Mouse (Mus musculus) forebrain, postnatal 0 days (tissue): ENCODE results near the gene Trp53tg5. TPM values are rescaled to one million over a fixed set of nuclear protein-coding genes. Genes with fewer than 3 reads are reported as not detected.

Source experiments
- ATAC-seq: fragments of 200-750 bp; cut with Nextera tagmentation; 2 replicates; pipeline ENCODE4 v1.8.0; 2017; ENCODE audit warnings: mild to moderate bottlenecking, moderate library complexity
- DNase-seq: peaks from one replicate; pipeline ENCODE4 v3.0.0-alpha.2; 2015
- H3K27ac ChIP-seq: fragments of 300-500 bp; sonication (generic); 2 replicates; pipeline ENCODE4 v1.5.1; 2014; ENCODE audit warnings: low read depth, mild to moderate bottlenecking, antibody characterized with exemption, low read length, moderate library complexity, mixed read lengths
- H3K27me3 ChIP-seq: fragments of 300-500 bp; sonication (generic); 2 replicates; pipeline ENCODE4 v1.6.1; 2014; ENCODE audit warnings: mild to moderate bottlenecking, low read length, mixed read lengths; ENCODE audit not compliant: insufficient read depth
- H3K36me3 ChIP-seq: fragments of 300-500 bp; sonication (generic); 2 replicates; pipeline ENCODE4 v1.6.1; 2014; ENCODE audit warnings: mild to moderate bottlenecking, moderate library complexity; ENCODE audit not compliant: insufficient read depth
- H3K4me1 ChIP-seq: fragments of 300-500 bp; sonication (generic); 2 replicates; pipeline ENCODE4 v1.6.1; 2014; ENCODE audit warnings: antibody characterized with exemption; ENCODE audit not compliant: insufficient read depth
- H3K4me2 ChIP-seq: fragments of 300-500 bp; sonication (generic); 2 replicates; pipeline ENCODE4 v1.6.1; 2014; ENCODE audit warnings: low read depth, mild to moderate bottlenecking, moderate library complexity
- H3K4me3 ChIP-seq: fragments of 300-500 bp; sonication (generic); 2 replicates; pipeline ENCODE4 v1.5.1; 2014; ENCODE audit warnings: low read depth, low read length, mixed read lengths
- H3K9ac ChIP-seq: fragments of 300-500 bp; sonication (generic); 2 replicates; pipeline ENCODE4 v1.6.1; 2014; ENCODE audit warnings: mild to moderate bottlenecking
- H3K9me3 ChIP-seq: fragments of 300-500 bp; sonication (generic); 2 replicates; pipeline ENCODE4 v1.6.1; 2016; ENCODE audit warnings: low read length
- CTCF ChIP-seq: sonication (generic); IDR thresholded peaks from 2 replicates; pipeline ENCODE4 v1.5.1; 2016; ENCODE audit warnings: antibody characterized with exemption, control low read depth, low read depth
- WGBS: fragments of 180-500 bp; shearing (Covaris S2); extraction: QIAGEN DNeasy Blood & Tissue Kit; methylation state at CpG from one replicate; pipeline ENCODE4 v1.1.7; 2014; 5-methylcytosine and 5-hydroxymethylcytosine counted together
- polyA plus RNA-seq: library from polyadenylated mRNA; unstranded; fragments of >200 nt; fragmentation: Nextera tagmentation; extraction: Ambion mirVana; gene quantifications from 2 replicates; pipeline ENCODE4 v1.2.1, GENCODE M21; 2015
- total RNA-seq: library from RNA; depleted of rRNA; stranded (reverse); fragments of >200 nt; gene quantifications from 2 replicates; pipeline ENCODE4 v1.2.3, GENCODE M21; 2014

Gene Trp53tg5
- total and polyA plus RNA-seq, 2 experiments from 2014 or later = not detected

DNA sequence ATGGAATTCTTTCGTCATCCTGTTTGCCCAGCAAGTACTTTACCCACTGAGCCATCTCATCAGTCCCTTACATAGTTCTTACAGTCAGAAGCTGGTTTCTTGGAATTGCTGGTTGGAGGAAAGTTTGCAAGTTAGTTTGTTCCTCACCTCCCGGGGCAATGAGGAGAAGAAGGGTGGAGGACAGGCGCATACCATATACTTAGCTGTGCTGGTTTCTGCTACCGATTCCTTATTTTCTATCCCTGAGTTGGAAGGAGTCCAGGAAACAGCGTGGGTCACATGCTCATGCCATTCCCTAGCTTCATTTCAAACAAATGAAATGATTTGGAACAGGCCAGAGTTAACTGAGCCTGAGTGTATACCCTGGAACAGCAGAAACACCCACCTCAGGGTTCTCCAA is 24.6 kb downstream of the Trp53tg5 start:
- H3K4me3 ChIP-seq = no peak overlapping the region
- no peaks in the 10 kb centered on the region for H3K27me3 ChIP-seq
- H3K9me3 ChIP-seq = no peaks in the 10 kb centered on the region
- no peak for TF ChIP-seq CTCF
- no peak overlapping the region for H3K4me2 ChIP-seq
- H3K9ac ChIP-seq = no peak overlapping the region
- no peaks in the 10 kb centered on the region for H3K4me1 ChIP-seq
- ATAC-seq (no peak), DNase-seq (no peak)
- WGBS = 81% methylated on average over 5 of the region's 5 CpGs
- no peak overlapping the region for H3K27ac ChIP-seq
- H3K36me3 ChIP-seq = no peaks in the 10 kb centered on the region

DNA sequence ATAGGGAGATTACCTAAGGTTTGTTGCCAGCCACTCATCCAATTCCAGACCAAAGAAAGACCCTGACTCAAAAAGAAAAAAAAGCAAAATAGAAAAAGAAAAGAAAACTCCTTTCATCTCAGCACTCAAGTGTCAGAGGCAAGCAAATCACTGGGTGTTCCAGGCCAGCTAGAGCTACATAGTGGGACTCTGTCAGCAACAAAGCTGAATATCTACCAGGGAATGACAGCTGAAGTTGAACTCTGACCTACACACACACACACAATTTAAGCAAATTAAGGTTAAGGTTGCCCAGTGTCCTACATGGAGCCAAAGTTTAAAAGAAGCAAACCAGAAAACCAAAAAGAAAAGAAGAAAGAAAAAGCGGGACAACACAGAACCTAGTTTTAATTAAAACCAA is 25.4 kb downstream of the Trp53tg5 start:
- Histone ChIP-seq H3K4me2 (no peak overlapping the region), H3K36me3 (no peaks in the 10 kb centered on the region), H3K9me3 (no peaks in the 10 kb centered on the region), H3K27me3 (no peaks in the 10 kb centered on the region), H3K27ac (no peak overlapping the region), H3K9ac (no peak overlapping the region), H3K4me3 (no peak overlapping the region), H3K4me1 (no peaks in the 10 kb centered on the region)
- WGBS = 88% methylated on average over 1 of the region's 1 CpGs
- ATAC-seq = no peak
- DNase-seq = no peak
- TF ChIP-seq CTCF = no peak

DNA sequence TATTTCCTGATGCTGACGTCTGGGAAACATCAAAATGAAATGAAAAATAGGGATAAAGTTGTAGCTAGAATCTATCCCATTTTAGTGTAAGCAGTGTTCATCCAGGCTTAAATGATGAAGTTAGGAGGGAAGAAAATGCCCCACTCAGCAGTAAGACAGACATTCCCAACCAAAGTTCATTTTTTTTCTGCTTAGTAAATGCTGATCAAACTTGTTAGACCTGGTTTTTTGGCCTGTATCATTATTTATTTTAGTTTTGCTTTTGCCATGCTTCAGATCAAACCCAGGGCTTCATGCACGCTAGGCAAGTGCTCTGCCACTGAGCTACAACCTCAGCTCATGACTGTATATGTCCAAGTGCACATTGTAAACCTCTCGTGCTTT is 27.4 kb downstream of the Trp53tg5 start:
- H3K4me3 ChIP-seq = no peak overlapping the region
- no peak overlapping the region for H3K27ac ChIP-seq
- no peaks in the 10 kb centered on the region; the same call in 1 of the 2 replicates for H3K4me1 ChIP-seq
- H3K4me2 ChIP-seq = no peak overlapping the region
- no peak overlapping the region for H3K9ac ChIP-seq
- 79% methylated on average over 3 of the region's 3 CpGs for WGBS
- DNase-seq (no peak), ATAC-seq (no peak)
- no peaks in the 10 kb centered on the region for H3K36me3 ChIP-seq
- peaks cover 11% of the 10 kb centered on the region for H3K27me3 ChIP-seq
- TF ChIP-seq CTCF = no peak
- no peaks in the 10 kb centered on the region for H3K9me3 ChIP-seq

DNA sequence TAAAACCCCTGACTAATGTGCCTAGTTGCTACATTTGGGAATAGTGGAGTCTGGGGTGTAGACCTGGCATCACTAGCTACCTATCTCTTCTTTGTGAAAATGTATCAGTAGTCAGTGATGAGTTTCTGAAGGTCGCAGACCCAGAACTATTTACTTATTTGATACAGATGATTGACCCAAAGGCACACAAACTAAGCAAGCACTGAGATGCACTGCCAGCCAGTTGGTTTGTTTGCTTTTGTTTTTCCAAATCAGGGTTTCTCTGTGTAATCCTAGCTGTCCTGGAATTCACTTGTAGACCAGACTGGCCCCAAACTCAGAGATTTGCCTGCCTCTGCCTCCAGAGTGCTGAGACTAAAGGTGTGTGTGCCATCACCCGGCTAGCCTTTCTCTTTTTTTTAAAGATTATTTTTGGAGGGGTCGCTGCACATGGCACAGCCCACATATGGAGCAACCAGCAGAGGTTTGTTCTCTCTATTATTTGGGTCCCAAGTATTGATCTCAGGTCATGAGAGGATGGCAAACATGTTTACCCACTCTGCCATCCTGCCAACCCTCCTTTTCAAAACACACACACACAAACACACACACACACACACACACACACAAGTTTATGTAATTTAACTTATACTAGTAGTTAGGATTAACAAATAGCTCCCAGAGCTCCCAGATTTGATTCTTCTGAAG is 28.0 kb downstream of the Trp53tg5 start:
- Histone ChIP-seq H3K36me3 (no peaks in the 10 kb centered on the region), H3K27ac (no peak overlapping the region), H3K4me3 (no peak overlapping the region), H3K9ac (no peak overlapping the region), H3K4me2 (no peak overlapping the region), H3K4me1 (no peaks in the 10 kb centered on the region; the same call in 1 of the 2 replicates), H3K27me3 (peaks cover 11% of the 10 kb centered on the region), H3K9me3 (no peaks in the 10 kb centered on the region)
- DNase-seq = no peak
- no peak for ATAC-seq
- 87% methylated on average over 3 of the region's 3 CpGs for WGBS
- TF ChIP-seq CTCF = no peak

DNA sequence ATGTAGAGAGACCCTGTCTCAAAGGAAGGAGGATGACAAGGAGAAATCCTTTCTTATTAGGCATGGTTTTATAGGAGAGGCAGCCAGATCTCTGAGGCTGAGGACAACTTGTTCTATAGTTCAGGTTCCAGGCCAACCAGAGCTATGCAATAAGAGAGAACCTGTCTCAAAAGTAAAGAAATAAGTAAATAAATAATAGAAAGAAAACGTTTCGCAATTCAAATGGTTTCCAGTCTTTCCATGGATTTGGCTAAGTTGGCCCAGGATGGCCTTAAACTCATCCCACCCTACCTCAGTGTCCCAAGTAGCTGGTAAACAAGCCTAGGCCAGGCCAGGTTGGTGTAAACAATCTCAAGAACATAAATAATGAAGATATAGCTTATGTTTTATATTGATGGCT is 28.8 kb downstream of the Trp53tg5 start:
- Histone ChIP-seq H3K4me2 (no peak overlapping the region), H3K36me3 (no peaks in the 10 kb centered on the region), H3K4me3 (no peak overlapping the region), H3K9me3 (no peaks in the 10 kb centered on the region), H3K4me1 (no peaks in the 10 kb centered on the region; the same call in 1 of the 2 replicates), H3K9ac (no peak overlapping the region), H3K27ac (no peak overlapping the region), H3K27me3 (peaks cover 11% of the 10 kb centered on the region)
- ATAC-seq (no peak), DNase-seq (no peak)
- 89% methylated on average over 2 of the region's 2 CpGs for WGBS
- TF ChIP-seq CTCF = no peak

DNA sequence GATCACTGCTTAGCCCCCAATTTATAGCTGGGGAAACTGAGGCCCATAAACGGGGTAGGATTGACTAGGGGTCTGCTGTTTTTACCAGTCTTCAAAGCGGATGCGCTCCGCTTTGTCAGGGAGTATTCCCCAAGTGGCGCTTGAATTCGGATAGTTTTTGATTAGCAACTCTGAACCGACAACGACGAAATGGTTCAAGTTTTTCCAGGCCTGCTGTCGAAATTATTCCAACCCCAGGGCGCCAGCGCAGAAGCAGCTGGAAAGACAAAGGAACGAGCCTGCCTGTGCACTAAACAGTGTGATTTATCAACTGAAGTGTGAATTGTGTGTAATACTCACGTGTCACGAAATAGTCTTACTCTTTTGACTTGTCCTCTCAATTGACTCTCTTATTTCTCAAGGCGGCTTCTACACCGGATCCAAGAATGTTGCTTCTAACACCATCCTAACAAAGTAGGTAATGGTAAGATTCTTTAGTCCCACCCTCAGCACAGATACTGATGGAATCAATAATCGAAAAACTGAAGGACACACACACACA is 30.0 kb downstream of the Trp53tg5 start, which contains the start of gene Sdc4:
Gene Sdc4 (minus strand): TSS at position 428 of the 541 bp plus-strand sequence.
- no peaks in the 10 kb centered on the region; the same call in 1 of the 2 replicates for H3K4me1 ChIP-seq
- TF ChIP-seq CTCF = no peak
- peaks cover 11% of the 10 kb centered on the region for H3K27me3 ChIP-seq
- peak within 1 kb of the TSS; percentile 81 for H3K4me2 ChIP-seq
- H3K9ac ChIP-seq = peak within 1 kb of the TSS; percentile 49
- H3K36me3 ChIP-seq = no peaks in the 10 kb centered on the region
- H3K4me3 ChIP-seq = peak within 1 kb of the TSS; percentile 45
- H3K9me3 ChIP-seq = no peaks in the 10 kb centered on the region
- ATAC-seq (peak; percentile 32; the same call in 1 of the 2 replicates), DNase-seq (no peak)
- 9% methylated on average over 18 of the region's 18 CpGs for WGBS
- no peak within 1 kb of the TSS for H3K27ac ChIP-seq

DNA sequence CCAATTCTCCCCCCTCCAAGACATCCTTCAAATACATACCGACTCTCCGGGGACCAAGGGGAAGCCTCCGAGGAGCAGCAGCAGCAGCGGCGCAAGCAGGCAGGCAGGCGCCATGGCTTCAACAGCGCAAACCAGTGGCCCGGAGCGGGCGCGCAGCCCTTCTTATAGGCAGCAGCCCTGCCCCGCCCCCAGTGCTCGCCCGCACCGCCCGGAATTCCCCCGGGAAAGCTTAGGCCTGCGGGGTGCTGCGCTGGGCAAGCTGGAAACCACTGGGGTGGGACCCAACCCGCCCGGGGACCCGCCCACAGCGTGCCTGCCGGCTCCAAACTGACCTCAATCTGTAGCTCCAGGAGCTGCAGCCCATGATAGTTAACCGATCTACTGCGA is 30.5 kb downstream of the Trp53tg5 start:
- peak overlapping the region; percentile 49 for H3K9ac ChIP-seq
- H3K4me1 ChIP-seq = no peaks in the 10 kb centered on the region; the same call in 1 of the 2 replicates
- no peaks in the 10 kb centered on the region for H3K9me3 ChIP-seq
- WGBS = 0% methylated on average over 26 of the region's 26 CpGs
- H3K4me3 ChIP-seq = peak overlapping the region; percentile 45
- peaks cover 11% of the 10 kb centered on the region for H3K27me3 ChIP-seq
- H3K36me3 ChIP-seq = no peaks in the 10 kb centered on the region
- DNase-seq (peak; percentile 70), ATAC-seq (peak; percentile 97)
- peak; percentile 48 for TF ChIP-seq CTCF
- H3K4me2 ChIP-seq = peak overlapping the region; percentile 81
- no peak overlapping the region for H3K27ac ChIP-seq
